Mouse (Mus musculus) layer of hippocampus, postnatal 14 days (tissue): ENCODE measurements around the gene Rnf144b. TPM values are rescaled to one million over a fixed set of nuclear protein-coding genes. Genes with fewer than 3 reads are reported as not detected.

Source experiments
- DNase-seq, 2 experiments: peaks; one replicate each; pipeline ENCODE4 v3.0.0; 2021 to 2022; ENCODE audit warnings: low spot score in 2 of 2, mixed read lengths in 1 of 2
- total RNA-seq, 2 experiments: library from RNA; stranded (reverse); gene quantifications; 2 replicates each; pipeline ENCODE4 v1.2.3; 2021

Gene Rnf144b
- total RNA-seq, 2 experiments from 2014 or later: 10.5 to 12.7 TPM

GRCm38 (mm10) chr13:47215815-47216585 lies 93.5 kb downstream of the Rnf144b start:
- DNase-seq: no peak

- no peak for DNase-seq
These were observed 94.7 kb downstream of the Rnf144b start for GRCm38 (mm10) chr13:47217107-47217571.

- no peak for DNase-seq
These were observed 95.9 kb downstream of the Rnf144b start for GRCm38 (mm10) chr13:47218351-47218750.

GRCm38 (mm10) chr13:47220426-47220825 lies 98.0 kb downstream of the Rnf144b start:
- DNase-seq: no peak

- no peak for DNase-seq
These were observed 101.4 kb downstream of the Rnf144b start for GRCm38 (mm10) chr13:47223576-47224538.

- DNase-seq: no peak
These were observed 102.3 kb downstream of the Rnf144b start for GRCm38 (mm10) chr13:47224648-47225323.

- DNase-seq: no peak
These were observed 102.9 kb downstream of the Rnf144b start for GRCm38 (mm10) chr13:47225324-47225697.

GRCm38 (mm10) chr13:47225802-47226201 lies 103.3 kb downstream of the Rnf144b start:
- no peak for DNase-seq

- no peak for DNase-seq
These were observed 104.1 kb downstream of the Rnf144b start for GRCm38 (mm10) chr13:47226521-47226920.

- DNase-seq: no peak
These were observed 105.7 kb downstream of the Rnf144b start for GRCm38 (mm10) chr13:47228201-47228600.

GRCm38 (mm10) chr13:47228626-47229190 lies 106.3 kb downstream of the Rnf144b start:
- DNase-seq: no peak

- DNase-seq: no peak
These were observed 109.7 kb downstream of the Rnf144b start for GRCm38 (mm10) chr13:47232163-47232562.

GRCm38 (mm10) chr13:47237376-47237775 lies 114.9 kb downstream of the Rnf144b start:
- no peak for DNase-seq

GRCm38 (mm10) chr13:47238131-47238530 lies 115.7 kb downstream of the Rnf144b start:
- no peak for DNase-seq

- no peak for DNase-seq
These were observed 121.1 kb downstream of the Rnf144b start for GRCm38 (mm10) chr13:47243569-47243968.

- peak; percentile 67 to 81 for DNase-seq
These were observed 122.3 kb downstream of the Rnf144b start for GRCm38 (mm10) chr13:47244771-47245170.

GRCm38 (mm10) chr13:47246459-47246858 lies 124.0 kb downstream of the Rnf144b start:
- no peak for DNase-seq

GRCm38 (mm10) chr13:47247156-47247800 lies 124.8 kb downstream of the Rnf144b start:
- DNase-seq: no peak

- DNase-seq: peak in 1 of 2 experiments; percentile 64
These were observed 126.0 kb downstream of the Rnf144b start for GRCm38 (mm10) chr13:47248289-47249010.

- DNase-seq: no peak
These were observed 128.2 kb downstream of the Rnf144b start for GRCm38 (mm10) chr13:47250615-47251014.
